Mouse (Mus musculus) gastrocnemius, postnatal 36 days (tissue): ENCODE results near the gene Frmd4b. TPM values are rescaled to one million over a fixed set of nuclear protein-coding genes. Genes with fewer than 3 reads are reported as not detected.

Experiments
- DNase-seq, 2 experiments: peaks; one replicate each; pipeline ENCODE4 v3.0.0; 2022
- intact Hi-C: fragments of 180-260 bp; cut with DNase I; formaldehyde crosslinking; loops from one replicate; pipeline ENCODE4 v1.15.1; 2025
- total RNA-seq, 2 experiments: library from RNA; stranded (reverse); gene quantifications; 2 replicates each; pipeline ENCODE4 v1.2.3; 2021

The Frmd4b gene
- total RNA-seq, 2 experiments from 2014 or later, result 5.6 to 6.4 TPM

- intact Hi-C loops, result no loop called here
- no peak for DNase-seq
These were observed 374.8 kb downstream of the Frmd4b start for GRCm38 (mm10) chr6:97242522-97242921.

DNA sequence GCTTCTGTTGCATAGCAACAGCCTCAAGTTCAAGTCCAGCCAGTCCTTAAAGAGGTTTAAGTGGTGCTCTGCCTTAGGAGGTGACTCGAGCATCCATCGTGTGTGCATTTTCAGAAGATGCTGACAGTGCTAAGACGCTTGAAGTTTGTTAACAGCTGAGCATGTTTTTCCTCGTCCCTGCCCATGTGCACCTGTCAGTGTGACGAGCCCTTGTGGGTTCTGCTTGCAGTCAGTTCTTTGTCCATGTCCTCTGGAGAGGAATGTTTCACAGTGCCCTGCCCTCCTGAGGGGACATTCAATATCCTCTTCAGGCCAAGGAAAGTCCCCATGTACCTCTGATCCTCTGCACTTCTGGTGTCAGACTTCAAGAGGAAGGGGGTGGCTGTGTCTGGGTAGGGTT, 377.2 kb downstream of the Frmd4b start:
- intact Hi-C loops, result no loop called here
- DNase-seq, result no peak

DNA sequence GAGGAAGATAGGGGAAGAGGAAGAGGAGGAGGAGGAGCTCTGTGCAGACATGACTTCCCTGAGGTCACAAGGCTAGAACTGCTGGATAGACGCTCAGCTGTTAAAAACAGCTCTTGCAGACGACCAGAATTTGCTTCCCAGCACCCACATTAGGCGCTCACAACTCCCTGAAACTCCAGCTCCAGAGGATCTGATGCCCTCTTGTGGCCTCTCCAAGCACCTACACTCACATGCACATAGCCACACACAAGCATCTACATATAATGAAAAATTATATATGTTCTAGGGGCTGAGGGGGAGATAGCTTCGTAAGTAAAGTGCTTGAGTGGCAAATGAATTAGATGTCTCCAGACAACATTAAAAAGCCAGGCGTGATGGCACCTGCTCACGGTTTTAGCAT, 378.0 kb downstream of the Frmd4b start:
- no peak for DNase-seq
- intact Hi-C loops, result no loop called here

Other genes starting within 250 kb of the Frmd4b start
- gene Mitf, start 189.5 kb upstream of the Frmd4b start, total RNA-seq, result 10 to 100 TPM; 12.8 to 14.6 TPM